Mouse (Mus musculus) embryonic fibroblast, embryonic 13.5 days (primary cell): ENCODE data around the gene Ung.

Experiments
- CTCF ChIP-seq: IDR thresholded peaks from 2 replicates; pipeline ENCODE4 v1.5.1; 2011; ENCODE audit warnings: mild to moderate bottlenecking, control low read depth, low read length, moderate library complexity, borderline replicate concordance; ENCODE audit not compliant: insufficient read depth
- POLR2A ChIP-seq: IDR thresholded peaks from 2 replicates; pipeline ENCODE4 v1.6.1; 2011; ENCODE audit warnings: low read depth, mild to moderate bottlenecking, control low read depth, low read length, moderate library complexity

DNA sequence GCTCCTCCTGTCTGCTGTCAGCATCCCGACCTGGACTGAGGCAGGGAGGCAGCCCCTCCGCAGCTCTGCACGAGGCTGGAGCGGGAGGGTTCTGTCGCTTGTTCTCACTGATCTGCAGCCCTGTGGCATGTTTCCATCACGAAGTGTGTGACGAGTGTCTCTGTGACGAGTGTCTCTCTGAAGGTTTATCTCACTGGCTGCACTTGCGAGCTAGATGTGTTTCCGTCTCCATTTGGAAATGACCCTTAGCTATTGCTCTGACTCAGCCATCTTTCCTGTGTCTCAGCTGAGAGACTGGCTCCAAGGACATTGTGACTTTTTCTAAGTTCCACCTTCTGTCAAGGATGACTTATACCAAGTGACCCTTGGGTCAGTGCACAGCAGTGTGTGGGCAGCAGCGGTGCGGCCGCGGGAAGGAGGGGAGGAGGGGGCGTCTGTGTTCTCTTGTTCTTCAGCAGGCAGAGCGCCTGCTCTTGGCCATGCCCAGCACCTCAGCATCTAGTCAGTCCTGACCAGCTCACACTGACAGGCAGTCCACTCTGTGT, 23.7 kb upstream of the Ung start:
- TF ChIP-seq CTCF: no peak
- no peak for TF ChIP-seq POLR2A
